Mouse (Mus musculus) neural tube, embryonic 13.5 days (tissue): ENCODE measurements around the gene Arhgap25. TPM values are rescaled to one million over a fixed set of nuclear protein-coding genes. Genes with fewer than 3 reads are reported as not detected.
"Not testable (repeated sequence)": the region's sequence is repeated elsewhere in the genome, so short reads cannot be mapped to it uniquely, and the experiment has no call there.

Source experiments
- ATAC-seq: fragments of 200-750 bp; cut with Nextera tagmentation; 2 replicates; pipeline ENCODE4 v1.8.0; 2017; ENCODE audit warnings: low read depth, mild to moderate bottlenecking, moderate TSS enrichment, moderate library complexity
- H3K27ac ChIP-seq: fragments of 300-500 bp; sonication (generic); replicated peaks from 2 replicates; pipeline ENCODE4 v1.5.1; 2015; ENCODE audit warnings: moderate library complexity, mild to moderate bottlenecking, inconsistent platforms
- H3K27me3 ChIP-seq: fragments of 300-500 bp; sonication (generic); 2 replicates; pipeline ENCODE4 v1.6.1; 2015; ENCODE audit warnings: mild to moderate bottlenecking, inconsistent platforms
- H3K36me3 ChIP-seq: fragments of 300-500 bp; sonication (generic); 2 replicates; pipeline ENCODE4 v1.6.1; 2015; ENCODE audit warnings: mild to moderate bottlenecking, inconsistent platforms
- H3K4me1 ChIP-seq: fragments of 300-500 bp; sonication (generic); replicated peaks from 2 replicates; pipeline ENCODE4 v1.6.1; 2015; ENCODE audit warnings: inconsistent platforms
- H3K4me2 ChIP-seq: fragments of 300-500 bp; sonication (generic); 2 replicates; pipeline ENCODE4 v1.6.1; 2015; ENCODE audit warnings: inconsistent platforms, mild to moderate bottlenecking, moderate library complexity
- H3K4me3 ChIP-seq: fragments of 300-500 bp; sonication (generic); 2 replicates; pipeline ENCODE4 v1.5.1; 2015; ENCODE audit warnings: mild to moderate bottlenecking, inconsistent platforms
- H3K9ac ChIP-seq: fragments of 300-500 bp; sonication (generic); 2 replicates; pipeline ENCODE4 v1.6.1; 2015; ENCODE audit warnings: moderate library complexity, mild to moderate bottlenecking, inconsistent platforms
- H3K9me3 ChIP-seq: fragments of 300-500 bp; sonication (generic); 2 replicates; pipeline ENCODE4 v1.6.1; 2016; ENCODE audit warnings: inconsistent platforms
- WGBS: fragments of 180-500 bp; shearing (Covaris S2); methylation state at CpG from one replicate; pipeline ENCODE4 v1.1.7; 2015; 5-methylcytosine and 5-hydroxymethylcytosine counted together
- polyA plus RNA-seq: library from polyadenylated mRNA; unstranded; fragments of >200 nt; fragmentation: Nextera tagmentation; extraction: Ambion mirVana; gene quantifications from 2 replicates; pipeline ENCODE4 v1.2.1, GENCODE M21; 2015

The Arhgap25 gene
- polyA plus RNA-seq, 1 experiment from 2014 or later: 4.9 TPM

DNA sequence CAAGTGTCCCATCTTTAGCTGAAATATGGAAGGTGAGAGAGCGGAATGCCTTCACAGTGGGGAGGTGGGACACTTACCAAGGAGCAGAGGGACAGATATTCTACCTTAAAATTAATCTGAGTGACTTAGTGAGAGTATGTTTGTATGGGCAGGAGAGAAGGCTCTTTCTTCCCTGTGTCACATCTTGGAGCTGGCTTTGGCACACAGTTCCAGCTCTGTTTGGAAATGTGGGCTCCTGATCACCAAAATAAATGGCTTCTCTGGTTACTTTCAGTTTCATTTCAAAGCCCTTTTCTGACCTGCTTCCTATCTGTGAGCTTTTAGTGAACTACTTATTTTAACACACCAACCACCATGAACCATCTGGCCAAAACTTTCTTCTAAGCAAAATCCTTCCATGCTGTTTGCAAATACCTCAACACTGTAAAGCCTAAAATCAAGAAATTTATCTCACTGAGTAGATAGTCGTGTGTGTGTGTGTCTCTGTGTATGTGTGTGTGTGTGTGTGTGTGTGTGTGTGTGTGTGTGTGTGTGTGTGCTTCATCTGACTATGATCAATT, 1.5 kb downstream of the Arhgap25 start:
- Histone ChIP-seq H3K4me1 (0 out of 2 replicates have a peak, but pooled peaks cover 4% of the 10 kb centered on the region), H3K4me3 (no peak overlapping the region), H3K27me3 (no peaks in the 10 kb centered on the region), H3K27ac (no peak overlapping the region), H3K36me3 (no peaks in the 10 kb centered on the region), H3K9ac (no peak overlapping the region), H3K4me2 (no peak overlapping the region), H3K9me3 (no peaks in the 10 kb centered on the region)
- no peak for ATAC-seq
- 85% methylated on average over 2 of the region's 2 CpGs for WGBS

DNA sequence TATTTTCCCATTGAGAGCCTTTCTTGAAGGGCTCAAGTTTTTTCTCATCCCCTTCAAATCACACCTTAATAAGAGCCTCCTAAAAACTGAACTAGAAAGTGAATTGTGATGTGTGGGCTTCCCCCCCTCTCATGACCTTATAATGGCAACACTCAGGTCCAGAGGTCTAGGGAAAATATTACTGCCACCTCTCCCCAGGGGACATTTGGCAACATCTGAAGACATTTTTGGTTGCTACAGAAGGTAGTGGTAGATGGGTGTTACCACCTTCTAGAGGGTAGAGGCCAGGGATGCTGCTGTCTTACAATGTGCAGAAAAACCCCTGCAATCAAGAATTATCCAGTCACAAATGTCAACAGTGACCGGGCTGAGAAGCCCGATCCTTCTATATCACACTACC, 2.7 kb downstream of the Arhgap25 start:
- Histone ChIP-seq H3K4me1 (0 out of 2 replicates have a peak, but pooled peaks cover 4% of the 10 kb centered on the region), H3K27ac (no peak overlapping the region), H3K9ac (no peak overlapping the region), H3K27me3 (no peaks in the 10 kb centered on the region), H3K4me2 (no peak overlapping the region), H3K36me3 (no peaks in the 10 kb centered on the region), H3K4me3 (no peak overlapping the region), H3K9me3 (no peaks in the 10 kb centered on the region)
- no peak for ATAC-seq
- 92% methylated on average over 2 of the region's 2 CpGs for WGBS

DNA sequence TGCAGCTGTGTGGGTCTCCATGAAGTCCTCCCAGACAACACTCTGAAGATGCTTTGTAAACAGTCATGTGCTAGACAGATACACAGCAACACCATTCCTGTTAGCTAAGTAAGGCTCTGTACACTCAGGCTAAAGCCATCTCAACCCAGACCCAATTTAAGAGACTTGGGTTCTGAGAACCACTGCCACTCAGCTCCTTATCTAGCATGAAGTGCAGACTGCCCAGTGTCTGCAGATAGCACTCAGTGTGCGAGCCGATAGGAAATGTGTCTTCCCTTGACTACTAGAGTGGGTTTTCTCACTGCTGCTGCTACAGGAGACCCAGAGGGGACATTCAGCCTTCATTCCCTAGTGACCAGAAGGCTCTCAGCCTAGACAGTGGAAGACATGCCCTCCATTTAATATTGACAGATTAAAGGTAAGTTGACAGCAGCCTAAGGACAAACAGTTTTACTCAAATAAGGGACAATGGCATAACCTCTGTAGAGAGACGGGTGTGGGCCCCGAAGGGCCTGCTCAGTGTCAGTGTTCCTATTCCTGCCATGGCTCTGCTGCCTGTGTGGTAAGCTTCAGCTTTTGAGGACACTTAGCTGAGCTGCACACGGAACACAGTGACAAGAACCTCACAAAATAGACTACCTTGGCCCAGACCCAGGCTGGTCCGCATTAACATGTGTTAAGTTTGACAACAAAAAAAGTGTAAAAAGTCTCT, 5.1 kb downstream of the Arhgap25 start:
- Histone ChIP-seq H3K4me1 (0 out of 2 replicates have a peak, but pooled peaks cover 2% of the 10 kb centered on the region), H3K27me3 (no peaks in the 10 kb centered on the region), H3K4me3 (no peak overlapping the region), H3K36me3 (no peaks in the 10 kb centered on the region), H3K9me3 (no peaks in the 10 kb centered on the region), H3K4me2 (no peak overlapping the region), H3K27ac (no peak overlapping the region), H3K9ac (no peak overlapping the region)
- 88% methylated on average over 6 of the region's 6 CpGs for WGBS
- no peak for ATAC-seq

DNA sequence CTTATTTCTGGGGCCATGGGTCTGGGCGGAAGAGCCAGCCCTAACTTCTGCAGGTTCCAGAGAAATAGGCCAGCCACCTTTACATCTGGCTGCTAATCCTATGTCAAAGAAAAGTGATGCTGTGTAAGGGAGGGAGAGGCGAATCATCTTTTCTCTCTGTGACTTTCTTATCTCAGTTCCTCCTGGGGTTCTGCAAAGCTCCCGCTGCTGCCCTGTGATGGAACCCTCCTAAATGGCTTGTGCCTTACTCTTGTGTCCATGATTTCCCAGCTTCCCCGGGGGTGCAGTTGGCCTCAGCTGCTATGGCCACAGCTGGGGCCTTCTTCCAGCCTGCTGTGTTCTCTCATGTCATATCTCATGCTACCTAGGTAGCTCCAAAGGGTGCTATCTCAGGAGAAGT, 5.7 kb downstream of the Arhgap25 start:
- Histone ChIP-seq H3K9me3 (no peaks in the 10 kb centered on the region), H3K9ac (no peak overlapping the region), H3K36me3 (no peaks in the 10 kb centered on the region), H3K4me3 (no peak overlapping the region), H3K4me2 (no peak overlapping the region), H3K27ac (no peak overlapping the region), H3K4me1 (no peaks in the 10 kb centered on the region), H3K27me3 (no peaks in the 10 kb centered on the region)
- no peak for ATAC-seq
- 88% methylated on average over 4 of the region's 4 CpGs for WGBS

DNA sequence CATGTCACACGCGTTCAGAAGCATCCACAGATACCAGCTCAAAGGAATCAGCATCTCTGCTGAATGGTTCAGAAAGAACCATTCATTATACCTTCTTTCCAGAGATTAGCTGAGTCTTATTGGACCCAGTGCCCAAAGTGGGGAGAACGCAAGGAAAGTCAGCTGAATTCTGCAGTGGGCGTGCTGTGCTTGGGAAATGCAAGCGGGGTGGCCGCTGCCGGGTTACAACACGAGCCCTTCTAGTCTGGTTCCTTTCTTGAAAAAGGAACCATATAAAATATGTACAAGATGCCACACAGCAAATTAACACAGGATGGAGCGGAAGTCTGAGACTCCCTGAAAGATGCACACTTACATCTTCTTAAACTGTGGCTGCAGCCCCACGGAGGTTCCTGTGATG, 7.9 kb downstream of the Arhgap25 start:
- H3K4me1 ChIP-seq: no peaks in the 10 kb centered on the region
- H3K9me3 ChIP-seq: no peaks in the 10 kb centered on the region
- no peaks in the 10 kb centered on the region for H3K27me3 ChIP-seq
- 94% methylated on average over 10 of the region's 10 CpGs for WGBS
- H3K36me3 ChIP-seq: no peaks in the 10 kb centered on the region
- H3K27ac ChIP-seq: no peak overlapping the region
- ATAC-seq: no peak
- H3K4me3 ChIP-seq: no peak overlapping the region
- H3K4me2 ChIP-seq: no peak overlapping the region
- no peak overlapping the region for H3K9ac ChIP-seq

DNA sequence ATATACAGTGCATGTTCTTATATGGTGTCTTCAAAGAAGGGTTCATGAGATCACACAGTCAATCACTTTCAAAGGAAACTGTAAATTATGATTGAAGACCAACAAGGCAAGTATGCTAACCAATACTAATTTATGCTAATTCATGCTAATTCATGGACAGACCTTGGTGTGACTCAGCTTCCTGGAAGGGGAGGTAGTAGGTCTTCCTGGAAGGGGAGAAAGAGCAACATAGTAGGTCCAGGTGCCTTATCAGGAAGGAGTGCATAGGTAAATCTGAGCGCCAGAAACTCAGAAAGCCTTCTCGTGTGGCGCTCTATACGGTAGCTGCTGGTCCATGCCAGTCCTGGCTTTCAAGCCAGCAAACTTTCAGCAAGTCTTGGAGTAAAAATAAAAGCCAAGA, 8.8 kb downstream of the Arhgap25 start:
- no peak overlapping the region for H3K9ac ChIP-seq
- H3K4me3 ChIP-seq: no peak overlapping the region
- no peaks in the 10 kb centered on the region for H3K9me3 ChIP-seq
- H3K36me3 ChIP-seq: no peaks in the 10 kb centered on the region
- H3K4me1 ChIP-seq: no peaks in the 10 kb centered on the region
- H3K4me2 ChIP-seq: no peak overlapping the region
- no peak for ATAC-seq
- no peak overlapping the region for H3K27ac ChIP-seq
- 94% methylated on average over 4 of the region's 4 CpGs for WGBS
- no peaks in the 10 kb centered on the region for H3K27me3 ChIP-seq

DNA sequence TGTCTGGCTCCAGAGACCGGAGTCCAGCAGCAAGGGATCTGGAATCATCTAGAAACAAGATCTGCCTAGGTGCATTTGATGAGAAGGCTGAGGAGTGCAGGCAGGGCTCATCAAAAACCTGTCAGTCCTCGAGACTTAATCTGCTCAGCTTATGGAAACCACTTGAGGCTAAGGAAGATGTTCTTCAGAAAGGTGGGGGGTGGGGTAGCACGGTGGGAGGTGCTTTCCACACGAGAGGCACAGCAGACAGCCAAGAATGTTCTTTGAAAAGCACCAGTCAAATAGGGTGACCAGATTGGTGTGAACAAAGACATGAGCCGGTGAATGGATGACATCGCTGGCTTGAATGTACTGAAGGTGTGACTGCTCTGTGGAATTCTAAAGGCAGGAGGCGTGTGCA, 9.3 kb downstream of the Arhgap25 start:
- H3K9me3 ChIP-seq: no peaks in the 10 kb centered on the region
- no peak overlapping the region for H3K27ac ChIP-seq
- WGBS: 66% methylated on average over 7 of the region's 7 CpGs
- no peaks in the 10 kb centered on the region for H3K27me3 ChIP-seq
- no peaks in the 10 kb centered on the region for H3K36me3 ChIP-seq
- no peak for ATAC-seq
- no peaks in the 10 kb centered on the region for H3K4me1 ChIP-seq
- H3K9ac ChIP-seq: no peak overlapping the region
- no peak overlapping the region for H3K4me2 ChIP-seq
- no peak overlapping the region for H3K4me3 ChIP-seq

DNA sequence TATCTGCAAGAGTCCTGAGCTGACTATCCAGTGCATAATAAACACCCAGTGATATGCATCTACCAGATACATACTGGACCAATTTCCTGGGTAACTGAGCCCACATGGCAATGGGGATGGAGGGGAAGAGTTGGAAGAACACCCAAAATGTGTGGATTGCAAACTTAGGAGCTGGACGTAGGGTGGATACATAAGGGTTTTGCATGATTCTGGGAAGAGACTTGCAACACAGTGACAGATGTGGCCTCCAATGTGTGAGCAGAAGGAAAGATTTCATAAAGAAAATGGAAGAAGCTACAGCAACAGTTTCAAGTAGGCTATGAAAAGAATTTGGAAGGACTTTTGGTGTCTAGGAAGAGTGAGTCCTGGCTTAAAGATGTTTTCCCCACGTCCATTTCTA, 10.0 kb downstream of the Arhgap25 start:
- H3K9me3 ChIP-seq: no peaks in the 10 kb centered on the region
- WGBS: 84% methylated on average over 2 of the region's 2 CpGs
- no peak for ATAC-seq

DNA sequence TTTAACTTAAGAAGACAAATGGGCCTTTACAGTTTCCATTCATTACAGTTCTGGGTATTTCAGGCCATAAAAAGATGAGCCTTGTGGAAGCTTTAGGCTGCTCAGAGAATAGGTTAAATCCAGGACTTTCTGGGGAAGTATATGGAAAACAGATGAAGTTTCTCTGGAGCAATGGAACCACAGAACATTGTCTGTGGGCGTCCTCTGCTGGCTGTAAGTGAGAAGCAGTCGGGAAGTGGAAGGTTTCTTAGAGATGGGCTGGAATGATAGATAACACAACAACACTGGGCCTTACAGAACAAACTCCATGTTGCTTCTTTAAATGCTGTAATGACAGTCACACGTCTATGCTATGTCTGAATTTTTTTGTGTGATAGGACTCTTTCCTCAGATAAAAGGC, 10.8 kb downstream of the Arhgap25 start:
- Histone ChIP-seq H3K36me3 (no peaks in the 10 kb centered on the region), H3K4me3 (no peak overlapping the region)
- 34% methylated on average over 3 of the region's 3 CpGs for whole genome bisulfite sequencing

More for the DNA sequence above, 10.0 kb downstream of the Arhgap25 start:
- Histone ChIP-seq H3K27me3 (no peaks in the 10 kb centered on the region), H3K4me2 (no peak overlapping the region), H3K36me3 (no peaks in the 10 kb centered on the region), H3K4me3 (no peak overlapping the region), H3K4me1 (no peaks in the 10 kb centered on the region), H3K27ac (no peak overlapping the region), H3K9ac (no peak overlapping the region)

DNA sequence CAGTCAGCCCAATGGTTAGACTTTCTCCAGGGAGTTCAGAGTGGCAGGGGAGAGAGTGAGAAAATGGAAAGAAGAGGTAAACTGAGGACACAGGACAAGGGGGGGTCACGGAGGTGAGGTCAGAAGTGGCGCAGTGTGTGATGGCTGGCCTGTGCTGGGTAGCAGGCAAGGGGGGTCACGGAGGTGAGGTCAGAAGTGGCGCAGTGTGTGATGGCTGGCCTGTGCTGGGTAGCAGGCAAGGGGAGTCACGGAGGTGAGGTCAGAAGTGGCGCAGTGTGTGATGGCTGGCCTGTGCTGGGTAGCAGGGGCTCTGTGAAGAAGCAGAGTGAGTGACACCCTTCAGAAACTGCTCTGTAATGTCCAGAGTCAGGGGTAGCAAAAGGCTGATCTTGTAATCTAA, 11.4 kb downstream of the Arhgap25 start:
- WGBS: 81% methylated on average over 6 of the region's 6 CpGs
- H3K27me3 ChIP-seq, H3K4me1 ChIP-seq, H3K4me3 ChIP-seq, H3K9ac ChIP-seq, H3K4me2 ChIP-seq, ATAC-seq, H3K9me3 ChIP-seq, H3K36me3 ChIP-seq, H3K27ac ChIP-seq: not testable (repeated sequence)

More for the DNA sequence above, 10.8 kb downstream of the Arhgap25 start:
- H3K4me2 ChIP-seq: no peak overlapping the region
- H3K4me1 ChIP-seq: no peaks in the 10 kb centered on the region
- no peak for ATAC-seq
- no peak overlapping the region for H3K27ac ChIP-seq
- no peaks in the 10 kb centered on the region for H3K9me3 ChIP-seq
- H3K27me3 ChIP-seq: no peaks in the 10 kb centered on the region
- H3K9ac ChIP-seq: no peak overlapping the region

DNA sequence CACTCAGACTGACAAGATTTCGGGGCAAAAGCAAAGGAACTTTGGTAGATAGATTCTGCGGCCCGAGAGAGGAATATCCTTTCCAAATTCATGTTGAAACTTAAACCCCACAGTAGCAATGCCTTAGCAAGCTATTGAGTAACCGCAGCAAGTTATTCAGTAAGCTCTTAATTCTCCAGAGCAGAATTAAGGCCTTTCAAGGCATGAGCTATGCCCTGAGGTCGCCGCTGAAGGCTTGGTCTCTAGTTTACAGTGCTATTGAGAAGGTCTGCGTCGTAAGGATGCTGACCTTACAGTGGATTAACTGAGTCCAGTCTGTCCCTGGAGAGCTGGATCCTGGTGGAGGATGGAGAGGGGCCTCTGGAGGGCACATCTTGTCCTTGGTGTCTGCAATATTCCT, 12.5 kb downstream of the Arhgap25 start:
- Histone ChIP-seq H3K27ac (no peak overlapping the region), H3K9me3 (no peaks in the 10 kb centered on the region), H3K27me3 (no peaks in the 10 kb centered on the region), H3K4me2 (no peak overlapping the region), H3K9ac (no peak overlapping the region), H3K4me3 (no peak overlapping the region), H3K4me1 (no peaks in the 10 kb centered on the region), H3K36me3 (no peaks in the 10 kb centered on the region)
- 88% methylated on average over 8 of the region's 8 CpGs for WGBS
- ATAC-seq: no peak

DNA sequence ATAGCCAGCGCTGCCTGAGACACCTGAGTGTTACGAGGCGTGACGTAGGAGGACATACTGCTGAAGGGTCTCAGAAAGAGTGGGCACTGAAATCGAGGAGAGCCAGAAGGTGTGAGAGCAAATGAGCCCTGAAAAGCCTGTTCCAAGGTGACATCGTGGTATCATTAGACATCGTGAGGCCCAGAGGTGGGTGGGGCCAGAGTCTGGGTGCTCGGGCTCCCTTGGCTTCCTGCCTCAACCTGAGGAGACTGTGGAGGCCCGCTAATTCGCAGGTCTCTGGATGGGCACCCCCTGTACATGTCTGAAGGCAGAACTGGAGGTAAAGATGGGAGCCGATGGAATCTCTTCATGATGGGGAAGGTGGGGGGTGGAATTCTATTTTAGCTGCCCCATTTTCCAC, 13.2 kb downstream of the Arhgap25 start:
- no peaks in the 10 kb centered on the region for H3K4me1 ChIP-seq
- no peaks in the 10 kb centered on the region for H3K27me3 ChIP-seq
- no peaks in the 10 kb centered on the region for H3K36me3 ChIP-seq
- no peak overlapping the region for H3K4me3 ChIP-seq
- no peaks in the 10 kb centered on the region for H3K9me3 ChIP-seq
- no peak overlapping the region for H3K4me2 ChIP-seq
- WGBS: 91% methylated on average over 11 of the region's 11 CpGs
- no peak for ATAC-seq
- H3K27ac ChIP-seq: no peak overlapping the region
- no peak overlapping the region for H3K9ac ChIP-seq

DNA sequence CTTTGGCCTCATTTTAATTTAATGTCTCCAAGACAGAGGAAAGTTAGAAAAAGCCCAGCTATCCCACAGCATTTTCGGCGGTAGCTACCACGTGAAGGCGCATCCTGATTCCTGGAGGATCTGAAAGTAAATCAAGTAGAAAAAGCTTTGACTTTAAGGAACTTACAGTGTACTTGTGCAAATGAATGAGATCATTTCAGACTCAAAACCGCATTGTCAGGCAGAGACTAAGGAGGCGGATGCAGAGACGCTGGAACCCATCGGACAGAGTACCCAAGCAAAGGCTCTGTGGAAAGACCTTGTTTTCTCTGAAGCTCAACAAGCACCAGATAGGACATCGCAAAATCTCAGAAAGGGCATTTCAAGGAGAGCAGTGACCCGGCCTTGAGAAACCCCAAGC, 14.4 kb downstream of the Arhgap25 start:
- WGBS: 95% methylated on average over 10 of the region's 10 CpGs
- H3K4me1 ChIP-seq: no peaks in the 10 kb centered on the region
- H3K27me3 ChIP-seq: no peaks in the 10 kb centered on the region
- no peak overlapping the region for H3K27ac ChIP-seq
- H3K9me3 ChIP-seq: no peaks in the 10 kb centered on the region
- no peak for ATAC-seq
- H3K4me2 ChIP-seq: no peak overlapping the region
- H3K9ac ChIP-seq: no peak overlapping the region
- no peaks in the 10 kb centered on the region for H3K36me3 ChIP-seq
- H3K4me3 ChIP-seq: no peak overlapping the region
